Mouse (Mus musculus) v-Abl transformed pro-B cells (cell line): ENCODE measurements around the gene Tmem50a.

Source experiments
- in situ Hi-C, 2 experiments: fragments of 400-800 bp; cut with MboI; formaldehyde crosslinking; loops; one replicate each; pipeline ENCODE4 v1.15.1; 2025; ENCODE audit not compliant: unreplicated experiment in 2 of 2

Gene Tmem50a

GRCm38 (mm10) chr4:134855371-134855770, 59.5 kb downstream of the Tmem50a start:
- in situ Hi-C loops, result no loop called here

DNA sequence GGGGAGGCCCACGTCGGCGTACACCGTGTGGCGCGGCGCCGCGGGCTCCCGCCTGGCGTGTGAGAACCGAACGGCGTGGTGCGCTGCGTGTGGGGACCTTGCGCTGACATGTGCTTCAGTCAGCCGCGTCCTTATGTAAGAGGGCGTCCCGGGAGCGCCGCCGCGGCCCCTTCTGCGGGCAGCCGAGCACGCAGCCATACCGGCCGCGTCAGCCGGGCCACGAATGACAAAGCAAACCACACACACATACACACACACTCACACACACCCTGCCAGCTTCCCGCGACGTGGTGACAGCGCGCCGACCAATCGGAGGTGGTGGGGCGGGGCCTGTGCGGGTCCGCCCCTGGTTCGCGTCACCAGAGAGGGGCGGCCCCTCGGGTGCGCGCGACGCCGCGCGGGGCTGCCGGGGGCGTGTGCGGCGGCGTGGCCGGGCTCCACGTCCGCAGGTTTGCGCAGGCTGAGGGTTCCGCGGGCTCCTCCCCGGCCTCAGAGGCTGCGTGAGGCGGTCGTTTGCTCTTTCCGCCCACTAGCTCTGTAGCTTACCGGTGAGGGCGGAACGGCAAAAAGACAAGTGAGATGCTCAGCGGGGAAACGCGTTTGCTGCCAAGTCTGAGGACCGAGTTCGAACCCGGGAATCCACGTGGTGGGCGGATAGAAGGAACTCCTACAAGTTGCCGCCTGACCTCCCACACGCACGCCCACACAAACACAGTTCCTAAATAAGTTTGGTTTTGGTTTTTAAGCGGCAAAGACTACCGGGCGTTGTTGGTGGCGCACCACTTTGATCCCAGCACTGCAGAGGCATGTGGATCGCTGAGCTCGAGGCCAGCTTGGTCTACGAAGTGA, 61.0 kb downstream of the Tmem50a start:
- in situ Hi-C loops, result no loop called here

DNA sequence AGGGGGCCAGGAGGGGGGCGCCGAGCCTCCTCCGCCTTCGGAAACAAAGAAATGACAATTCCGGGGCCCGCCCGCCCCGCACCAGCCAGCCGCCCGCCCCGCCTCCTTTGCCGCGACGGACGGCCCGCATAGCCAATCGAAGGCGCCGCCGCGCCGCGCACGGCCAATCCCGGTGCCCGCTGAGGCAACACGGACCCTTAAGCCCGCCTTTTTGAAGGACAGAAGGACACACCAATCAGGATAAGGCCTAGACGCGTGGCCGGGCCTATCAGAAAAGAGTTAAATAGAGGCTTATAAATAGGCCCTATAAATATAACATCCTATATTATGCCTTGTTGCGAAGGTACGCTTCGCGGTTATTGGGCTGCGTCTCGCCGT, 61.6 kb downstream of the Tmem50a start, which contains the start of gene Maco1:
Gene Maco1, minus strand, starts transcription at position 87 of the 378 bp plus-strand sequence.
- in situ Hi-C loops, result no loop called here

- in situ Hi-C loops, result no loop called here
These were observed 62.2 kb downstream of the Tmem50a start for GRCm38 (mm10) chr4:134852438-134853255.

DNA sequence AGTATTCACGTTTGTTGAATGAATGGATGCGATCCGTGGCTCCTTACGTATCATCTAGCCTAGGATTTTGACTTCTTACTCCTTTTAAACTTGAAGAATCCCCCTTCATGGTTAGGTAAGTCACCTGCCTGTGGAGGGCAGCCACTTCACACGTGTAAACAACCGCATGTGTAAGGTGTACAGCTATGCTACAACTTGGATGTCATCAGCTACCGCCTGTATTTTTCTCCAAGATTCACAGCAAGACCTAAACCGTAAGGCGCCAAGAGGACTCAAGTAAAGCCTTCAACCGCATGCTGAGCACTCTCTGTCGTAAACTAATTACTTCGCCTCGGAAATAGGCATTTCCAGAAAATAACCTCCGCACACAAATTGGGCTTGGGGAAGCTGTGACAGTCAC, 62.9 kb downstream of the Tmem50a start:
- in situ Hi-C loops, result no loop called here

GRCm38 (mm10) chr4:134851236-134851635, 63.6 kb downstream of the Tmem50a start:
- in situ Hi-C loops, result no loop called here

- in situ Hi-C loops, result no loop called here
These were observed 64.3 kb downstream of the Tmem50a start for GRCm38 (mm10) chr4:134850551-134850950.
